Mouse (Mus musculus) gastrocnemius, postnatal 25 days (tissue): Measurements from ENCODE around the gene Commd1. TPM values are rescaled to one million over a fixed set of nuclear protein-coding genes. Genes with fewer than 3 reads are reported as not detected.

ENCODE experiments used
- DNase-seq: peaks from one replicate; pipeline ENCODE4 v3.0.0; 2022
- total RNA-seq, 2 experiments: library from RNA; stranded (reverse); gene quantifications; 1 replicate in 1 of 2; 2 replicates in 1 of 2; pipeline ENCODE4 v1.2.3; 2021

Commd1 gene
- total RNA-seq, 2 experiments from 2014 or later = 95.6 to 108 TPM

- peak; percentile 89 for DNase-seq
Measured at GRCm38 (mm10) chr11:22859633-22860334, 122.4 kb downstream of the Commd1 start.

DNA sequence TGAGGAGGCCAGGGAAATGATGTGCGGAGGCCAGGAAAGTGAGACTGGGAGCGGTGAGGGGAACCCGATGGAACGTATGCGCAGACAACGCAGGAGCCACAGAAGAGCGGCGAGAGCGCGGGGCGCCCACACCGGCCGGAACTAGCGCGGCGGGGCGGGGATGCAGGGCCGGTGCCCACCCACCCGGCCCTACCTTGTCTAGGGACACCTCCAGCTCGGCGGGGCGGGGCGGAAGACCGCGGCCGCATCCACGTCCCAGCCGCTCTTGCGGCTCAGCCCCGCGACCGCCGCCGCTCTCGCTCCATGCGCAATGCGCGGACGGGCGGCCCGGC is 122.9 kb downstream of the Commd1 start:
- DNase-seq = no peak

DNA sequence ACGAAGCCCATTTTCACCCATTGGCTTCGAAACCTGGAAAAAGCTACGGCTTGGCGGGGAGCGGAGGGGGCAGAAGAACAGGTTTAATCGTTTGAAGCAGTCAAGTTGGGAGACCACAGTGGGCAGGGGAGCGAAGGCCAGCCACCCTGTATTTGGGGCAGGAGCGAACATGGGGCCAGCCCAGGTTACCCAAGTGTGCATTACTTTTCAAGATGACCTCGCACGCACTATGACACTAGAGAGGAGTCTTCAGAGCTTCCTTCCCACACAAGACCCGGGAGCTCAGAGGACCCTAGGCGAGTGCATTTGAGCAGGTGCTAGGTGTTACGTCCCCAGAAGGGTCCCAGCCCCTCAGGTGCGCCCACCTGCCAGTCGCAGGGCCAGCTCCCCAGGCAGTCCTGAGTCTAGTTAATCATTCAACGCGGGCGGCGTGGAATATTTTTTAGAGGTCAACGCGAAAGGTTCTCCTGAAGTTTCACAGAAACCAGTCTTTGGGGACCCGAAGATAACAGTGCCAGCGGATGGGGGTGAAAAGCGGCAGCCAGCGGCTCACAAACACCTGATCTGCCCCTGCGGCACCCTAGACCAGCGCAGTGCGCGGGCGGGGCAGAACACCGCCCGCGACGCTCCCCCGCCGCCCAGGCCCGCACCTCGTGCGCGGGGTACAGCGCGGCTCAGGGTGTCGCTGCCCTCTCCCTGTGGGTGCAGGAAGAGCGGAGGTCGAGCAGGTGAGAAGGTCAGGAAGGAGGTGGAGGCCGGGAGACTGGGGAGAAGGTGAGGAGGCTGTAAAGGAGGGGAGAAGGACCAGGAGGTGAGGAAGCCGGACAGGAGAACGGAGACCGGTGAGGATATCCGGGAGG is 123.5 kb downstream of the Commd1 start:
- no peak for DNase-seq

- no peak for DNase-seq
Measured at GRCm38 (mm10) chr11:22857705-22858440, 124.3 kb downstream of the Commd1 start.

GRCm38 (mm10) chr11:22857106-22857704 is 125.0 kb downstream of the Commd1 start:
- DNase-seq = no peak

DNA sequence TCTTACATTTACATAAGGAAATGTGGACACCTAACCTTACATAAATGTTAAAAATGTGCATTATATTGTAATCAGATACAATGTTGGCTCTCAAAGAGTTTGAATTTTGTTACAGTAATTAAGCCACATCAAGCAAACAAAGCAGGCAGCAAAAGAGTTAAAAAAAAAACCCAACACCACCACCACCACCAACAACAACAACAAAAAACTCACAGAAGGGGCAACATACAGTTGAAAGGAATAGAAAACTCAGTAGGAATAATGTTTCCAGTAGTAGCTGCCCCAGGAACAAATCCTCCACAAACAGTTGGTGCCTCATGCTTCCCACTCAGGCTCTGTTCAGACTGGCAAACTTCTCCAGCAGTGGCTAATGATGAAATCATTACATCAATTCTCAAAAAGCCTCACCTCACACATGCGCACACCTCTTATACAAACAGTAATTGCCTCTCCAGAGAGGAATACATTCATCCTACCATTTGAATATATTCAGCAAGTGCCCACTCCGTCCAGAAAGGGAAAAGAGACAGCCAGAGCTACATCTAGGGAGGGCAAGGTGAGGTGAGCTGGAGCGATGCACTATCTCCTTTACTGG is 125.7 kb downstream of the Commd1 start:
- DNase-seq = no peak

DNA sequence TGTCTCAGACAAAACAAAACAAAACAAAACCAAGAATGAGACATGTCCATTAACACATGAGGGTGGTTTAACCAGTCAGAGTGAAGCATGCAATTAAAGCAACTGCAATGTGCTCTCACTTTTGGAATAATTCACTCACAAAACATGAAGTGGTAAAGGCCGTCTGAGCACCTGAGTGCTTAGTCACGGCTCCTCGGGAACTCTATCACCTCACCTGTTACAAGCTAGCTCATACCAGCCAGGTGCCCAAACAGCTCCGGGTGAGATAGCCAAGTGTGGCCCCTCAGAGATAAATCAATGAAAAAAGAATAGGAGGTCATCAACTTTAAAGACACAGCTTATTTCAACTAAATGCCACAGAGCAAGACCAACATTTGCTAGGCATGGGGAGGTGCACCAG is 127.6 kb downstream of the Commd1 start:
- DNase-seq = no peak

GRCm38 (mm10) chr11:22853477-22854157 is 128.6 kb downstream of the Commd1 start:
- DNase-seq = no peak

DNA sequence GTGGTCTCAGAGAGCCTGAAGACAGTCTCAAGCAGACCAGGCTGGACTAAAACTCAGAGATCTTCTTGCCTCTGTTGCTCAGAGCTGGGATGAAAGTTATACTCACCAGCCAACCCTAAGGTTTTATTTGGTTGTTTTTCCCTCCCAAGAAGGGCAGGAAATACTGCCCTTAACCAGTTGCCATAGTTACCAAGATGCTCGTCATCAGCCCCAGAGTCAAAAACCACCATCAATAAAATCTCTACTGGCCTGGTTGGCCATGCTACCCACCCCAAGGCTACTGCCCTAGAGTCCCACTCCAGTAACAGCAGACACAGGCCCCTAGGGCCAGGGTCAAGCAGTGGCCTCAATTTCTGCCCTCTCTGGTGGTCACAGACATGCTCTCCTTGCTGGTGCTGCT is 129.7 kb downstream of the Commd1 start:
- no peak for DNase-seq

DNA sequence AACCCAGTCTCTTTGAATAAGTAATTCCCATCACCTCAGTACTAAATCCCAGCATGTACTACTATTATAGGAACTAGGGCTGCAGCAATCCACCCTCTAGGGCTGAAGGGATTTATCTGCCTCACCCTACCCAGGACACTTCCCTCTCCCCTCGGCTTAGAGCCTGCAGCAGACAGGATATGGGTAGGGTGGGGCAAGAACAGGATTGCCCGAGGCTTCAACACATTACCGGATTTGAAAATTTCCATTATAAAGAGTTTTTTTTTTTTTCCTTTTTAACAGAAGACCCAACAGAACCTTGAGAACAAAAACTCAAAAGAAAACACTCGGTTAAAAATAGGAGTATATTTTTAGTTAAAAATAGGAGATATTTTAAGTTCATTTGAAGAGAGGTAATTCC is 130.8 kb downstream of the Commd1 start:
- DNase-seq = no peak

DNA sequence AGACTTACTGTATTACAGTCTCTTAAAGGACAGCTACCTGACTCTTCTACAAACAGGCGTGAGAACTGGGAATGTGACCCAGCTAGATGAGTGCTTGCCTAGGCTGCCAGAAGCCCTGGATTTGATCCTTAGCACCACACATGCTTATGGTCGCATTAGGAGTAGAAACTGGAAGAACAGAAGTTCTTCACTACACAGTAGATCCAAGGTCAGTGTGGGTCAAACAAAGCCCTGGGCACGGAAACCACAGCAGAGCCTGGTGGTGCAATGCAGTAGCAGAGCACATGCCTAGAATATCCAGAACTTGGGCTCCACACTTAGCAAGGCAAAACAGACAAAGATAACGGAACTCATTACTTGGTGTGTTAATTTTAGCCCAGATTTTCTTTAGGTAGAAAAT is 132.1 kb downstream of the Commd1 start:
- no peak for DNase-seq

DNA sequence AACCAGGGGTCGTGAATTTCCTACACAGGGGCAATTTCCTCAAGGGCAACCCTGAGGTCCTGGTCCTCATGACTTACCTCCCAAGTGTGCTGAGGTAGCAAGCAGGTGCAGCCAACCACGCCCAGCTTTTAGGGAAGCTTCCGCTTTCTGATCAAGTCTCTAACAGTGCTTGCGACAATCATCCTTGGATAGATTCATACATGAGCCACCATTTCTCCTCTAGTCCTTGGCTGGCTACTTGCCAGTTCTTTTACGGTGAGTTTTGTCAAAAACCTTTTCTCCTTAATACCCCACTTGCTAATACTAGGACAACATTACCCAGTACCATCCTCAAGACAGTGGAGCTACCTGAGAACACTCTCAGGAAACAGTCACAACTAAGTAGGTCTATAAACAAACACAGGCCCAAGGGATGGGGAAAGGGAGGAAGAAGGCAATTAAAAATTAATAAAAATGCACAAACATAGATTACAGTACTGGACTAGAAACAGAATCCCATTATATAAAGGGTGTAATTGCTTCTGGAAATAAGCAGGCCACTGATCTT is 133.5 kb downstream of the Commd1 start:
- no peak for DNase-seq

DNA sequence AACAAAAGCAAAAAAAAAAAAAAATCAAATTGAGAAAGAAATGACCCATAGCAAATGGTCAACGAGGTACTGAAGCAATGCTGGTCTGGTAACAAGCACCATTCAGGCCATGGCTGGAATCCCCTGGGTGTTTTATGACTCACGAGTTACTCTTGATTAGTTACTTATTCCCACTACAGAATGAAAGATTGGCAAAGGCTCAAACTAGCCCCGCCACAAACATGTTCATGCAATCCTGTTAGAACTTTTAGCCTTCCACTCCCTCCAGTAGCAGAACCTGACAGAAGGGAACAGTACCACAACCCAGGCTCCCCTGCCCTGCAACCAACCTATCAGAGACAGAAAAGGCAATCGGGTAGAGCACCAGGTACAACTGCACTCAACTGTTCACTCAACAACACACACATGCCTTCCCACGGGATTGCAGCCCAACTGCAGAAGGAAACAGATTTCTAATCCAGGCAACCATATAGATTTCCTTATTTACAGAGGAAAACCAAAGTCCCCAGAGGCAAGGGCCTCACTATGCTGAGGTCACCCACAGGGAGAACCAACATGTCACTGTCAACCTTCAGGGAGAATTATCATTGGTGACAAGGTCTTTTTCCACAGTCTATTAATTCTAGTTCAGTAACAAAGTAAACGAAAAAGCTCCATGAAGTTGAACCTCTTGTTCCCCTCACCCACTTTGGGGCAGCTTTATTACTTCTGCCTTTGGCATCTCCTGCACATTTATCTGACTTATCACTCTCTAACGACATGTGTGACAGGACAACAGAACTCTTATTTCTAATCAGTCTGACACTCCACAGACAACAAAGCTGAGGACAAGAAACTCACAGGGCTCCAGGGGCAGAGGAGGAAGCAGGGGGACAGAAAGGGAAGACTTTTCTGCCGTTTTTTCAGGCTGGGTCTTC is 134.2 kb downstream of the Commd1 start:
- no peak for DNase-seq

DNA sequence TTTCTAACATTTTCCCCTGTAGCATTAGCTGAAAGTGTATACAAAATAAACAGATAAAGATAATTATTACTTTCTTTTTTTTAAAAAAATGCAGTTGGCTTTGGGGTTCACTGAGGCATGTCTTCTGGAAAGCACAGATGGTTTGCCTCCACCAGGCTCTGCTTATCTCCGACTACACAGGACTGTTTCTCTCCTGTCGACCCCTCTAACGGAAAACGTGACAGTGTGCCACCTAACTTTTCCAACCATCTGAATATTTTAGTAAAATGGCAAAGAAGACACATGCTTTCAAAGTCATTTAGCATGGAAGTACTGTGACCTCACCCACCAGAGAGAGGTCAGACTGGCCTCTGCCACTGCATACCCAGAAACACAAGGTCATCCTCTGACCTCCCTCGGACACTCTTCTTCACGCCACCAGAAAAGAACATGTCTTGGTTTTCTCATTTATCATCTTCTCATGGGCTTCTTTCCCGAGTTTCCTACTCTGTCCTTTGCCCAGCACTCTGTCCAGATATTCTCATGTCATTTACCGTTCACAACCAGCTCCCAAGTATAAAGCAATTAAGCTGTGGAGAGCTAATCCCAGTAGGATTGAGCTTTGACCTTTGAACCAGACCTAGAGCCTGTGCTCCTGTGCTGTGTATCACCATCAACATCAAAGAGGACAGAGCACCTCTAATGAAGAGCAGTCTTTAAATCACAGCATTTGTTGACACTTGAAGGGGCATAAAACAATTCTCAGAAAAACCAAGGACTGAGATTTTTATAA is 135.0 kb downstream of the Commd1 start:
- DNase-seq = no peak

Other genes starting within 250 kb of the Commd1 start
- 1 to 10 TPM; 2.1 to 2.4 TPM for gene B3gnt2, start 121.4 kb downstream of the Commd1 start, total RNA-seq
- gene Zrsr1, start 10.4 kb downstream of the Commd1 start, total RNA-seq = 10 to 100 TPM; 11.0 to 11.5 TPM
- 1 to 10 TPM; 1.8 to 1.9 TPM for gene Gm28048, start 292 bp downstream of the Commd1 start, total RNA-seq
- 10 to 100 TPM; 88.1 to 96.9 TPM for gene Cct4, start 8.1 kb upstream of the Commd1 start, total RNA-seq
- gene Fam161a, start 25.1 kb upstream of the Commd1 start, total RNA-seq = 1 to 10 TPM; 2.1 to 2.7 TPM